Comparison of ENCODE assay signal across 9 mouse cellular contexts in genomic region chr12:54334491-54335132, GRCm38 (mm10).
DNase-seq lines count a peak whose midpoint lies in the region; ATAC-seq and TF ChIP-seq lines count a peak whose summit lies in the region.
"Had no signal": no experiment of that assay in that cellular context is flagged by ENCODE, and none has a peak within 500 bp of the region (broad histone marks: within the 10 kb centered on the region; RNA-seq: fewer than 3 reads in every experiment).

No protein-coding gene starts in this region.

- no peak for TF ChIP-seq CTCF in lung, embryonic 14.5 days (IDR thresholded peaks at IDR 0.05; ENCODE audit: low read depth)
- TF ChIP-seq CTCF in lung, adult 2 months (IDR thresholded peaks at IDR 0.05; ENCODE audit: insufficient read depth, low read length): no peak

- no peak overlapping the region for H3K4me3 ChIP-seq in lung, embryonic 14.5 days (ENCODE audit: low read depth, low read length)
- H3K4me3 ChIP-seq in lung, adult 2 months (replicated peaks; ENCODE audit: extremely low read depth, low read depth, low read length): no peak overlapping the region
- H3K4me3 ChIP-seq in forebrain, embryonic 12.5 days (replicated peaks): no peak overlapping the region
- H3K4me3 ChIP-seq in hindbrain, embryonic 15.5 days: no peak overlapping the region
- H3K4me3 ChIP-seq in neural tube, embryonic 13.5 days: no peak overlapping the region
- H3K4me3 ChIP-seq: limb, embryonic 15.5 days had no signal

- H3K9ac ChIP-seq in lung, embryonic 14.5 days: no peak overlapping the region
- no peak overlapping the region for H3K9ac ChIP-seq in forebrain, embryonic 12.5 days
- no peak overlapping the region for H3K9ac ChIP-seq in hindbrain, embryonic 15.5 days
- no peak overlapping the region for H3K9ac ChIP-seq in neural tube, embryonic 13.5 days
- H3K9ac ChIP-seq: limb, embryonic 15.5 days had no signal

- no peaks in the 10 kb centered on the region for H3K27me3 ChIP-seq in lung, embryonic 14.5 days (ENCODE audit: insufficient read depth, low read length)
- no peaks in the 10 kb centered on the region for H3K27me3 ChIP-seq in forebrain, embryonic 12.5 days
- no peaks in the 10 kb centered on the region for H3K27me3 ChIP-seq in hindbrain, embryonic 15.5 days
- H3K27me3 ChIP-seq in neural tube, embryonic 13.5 days: no peaks in the 10 kb centered on the region
- H3K27me3 ChIP-seq: limb, embryonic 15.5 days; Patski had no signal

- H3K4me1 ChIP-seq in lung, embryonic 14.5 days (ENCODE audit: insufficient read depth): no peaks in the 10 kb centered on the region
- H3K4me1 ChIP-seq in lung, adult 2 months (ENCODE audit: control insufficient read depth, insufficient read depth, low read length): no peaks in the 10 kb centered on the region
- H3K4me1 ChIP-seq in forebrain, embryonic 12.5 days: peaks cover 21% of the 10 kb centered on the region
- peaks cover 11% of the 10 kb centered on the region for H3K4me1 ChIP-seq in hindbrain, embryonic 15.5 days (replicated peaks)
- H3K4me1 ChIP-seq in neural tube, embryonic 13.5 days (replicated peaks): peaks cover 23% of the 10 kb centered on the region
- H3K4me1 ChIP-seq: limb, embryonic 15.5 days had no signal

- ATAC-seq in lung, embryonic 14.5 days (ENCODE audit: insufficient read depth): no peak; the same call in 1 of the 2 replicates
- 0 out of 2 replicates have a peak, but pooled peaks have one; percentile 41 for ATAC-seq in forebrain, embryonic 12.5 days (ENCODE audit: low FRiP score)
- ATAC-seq in hindbrain, embryonic 15.5 days (ENCODE audit: low FRiP score, low read depth): 0 out of 2 replicates have a peak, but pooled peaks have one; percentile 59
- peak; percentile 62 for ATAC-seq in neural tube, embryonic 13.5 days (ENCODE audit: low read depth)
- ATAC-seq: Patski had no signal

- DNase-seq in lung, embryonic 14.5 days: peak; percentile 40
- no peak for DNase-seq in lung, adult 2 months
- no peak for DNase-seq in frontal cortex, adult 2 months (ENCODE audit: extremely low spot score in 1 of 2, low spot score in 1 of 2)
- DNase-seq in frontal cortex, postnatal 25 days (ENCODE audit: low spot score in 2 of 2): no peak

- H3K27ac ChIP-seq in lung, embryonic 14.5 days (ENCODE audit: low read depth): no peak overlapping the region
- H3K27ac ChIP-seq in forebrain, embryonic 12.5 days: peak overlapping the region; percentile 26; the same call in 1 of the 2 replicates
- peak overlapping the region; percentile 26; the same call in 1 of the 2 replicates for H3K27ac ChIP-seq in hindbrain, embryonic 15.5 days (replicated peaks)
- peak overlapping the region; percentile 85 for H3K27ac ChIP-seq in neural tube, embryonic 13.5 days (replicated peaks)
- H3K27ac ChIP-seq: limb, embryonic 15.5 days had no signal

- no peak overlapping the region for H3K4me2 ChIP-seq in lung, embryonic 14.5 days
- no peak overlapping the region; the same call in 1 of the 2 replicates for H3K4me2 ChIP-seq in forebrain, embryonic 12.5 days
- no peak overlapping the region for H3K4me2 ChIP-seq in hindbrain, embryonic 15.5 days
- H3K4me2 ChIP-seq in neural tube, embryonic 13.5 days: peak overlapping the region; percentile 11; the same call in 1 of the 2 replicates
- H3K4me2 ChIP-seq: limb, embryonic 15.5 days had no signal

- H3K36me3 ChIP-seq in lung, embryonic 14.5 days (ENCODE audit: insufficient read depth): no peaks in the 10 kb centered on the region
- H3K36me3 ChIP-seq in forebrain, embryonic 12.5 days (replicated peaks): no peaks in the 10 kb centered on the region
- H3K36me3 ChIP-seq in hindbrain, embryonic 15.5 days: no peaks in the 10 kb centered on the region
- no peaks in the 10 kb centered on the region for H3K36me3 ChIP-seq in neural tube, embryonic 13.5 days
- H3K36me3 ChIP-seq: limb, embryonic 15.5 days had no signal

- no peak for TF ChIP-seq POLR2A in lung, adult 2 months (IDR thresholded peaks at IDR 0.05; ENCODE audit: borderline replicate concordance, extremely low read depth, low read depth, low read length)

- no peaks in the 10 kb centered on the region for H3K9me3 ChIP-seq in lung, embryonic 14.5 days (ENCODE audit: low read depth, low read length)
- H3K9me3 ChIP-seq in forebrain, embryonic 12.5 days: no peaks in the 10 kb centered on the region
- no peaks in the 10 kb centered on the region for H3K9me3 ChIP-seq in hindbrain, embryonic 15.5 days
- H3K9me3 ChIP-seq in neural tube, embryonic 13.5 days: no peaks in the 10 kb centered on the region
- H3K9me3 ChIP-seq: limb, embryonic 15.5 days had no signal

- WGBS in lung, embryonic 14.5 days: 41% methylated on average over 9 of the region's 9 CpGs
- WGBS in lung, adult 2 months: 37% methylated on average over 9 of the region's 9 CpGs
- WGBS in forebrain, embryonic 12.5 days: 44% methylated on average over 9 of the region's 9 CpGs
- WGBS in hindbrain, embryonic 15.5 days: 39% methylated on average over 9 of the region's 9 CpGs
- 38% methylated on average over 9 of the region's 9 CpGs for WGBS in neural tube, embryonic 13.5 days
